Mouse (Mus musculus) liver, embryonic 11.5 days (tissue): ENCODE results near the gene Tnfsf9. TPM values are rescaled to one million over a fixed set of nuclear protein-coding genes. Genes with fewer than 3 reads are reported as not detected.
"Not testable (repeated sequence)": the region's sequence is repeated elsewhere in the genome, so short reads cannot be mapped to it uniquely, and the experiment has no call there.

ENCODE experiments used
- ATAC-seq: fragments of 200-750 bp; cut with Nextera tagmentation; replicated peaks from 2 replicates; pipeline ENCODE4 v1.8.0; 2017; ENCODE audit warnings: moderate number of reproducible peaks, mild to moderate bottlenecking, moderate TSS enrichment, moderate library complexity; ENCODE audit not compliant: low FRiP score
- DNase-seq: peaks from one replicate; pipeline ENCODE4 v3.0.0-alpha.2; 2017; ENCODE audit warnings: low spot score
- H3K27ac ChIP-seq: fragments of 300-500 bp; sonication (generic); 2 replicates; pipeline ENCODE4 v1.5.1; 2014; ENCODE audit warnings: mild to moderate bottlenecking, low read depth, low read length, control low read depth
- H3K27me3 ChIP-seq: fragments of 300-500 bp; sonication (generic); replicated peaks from 2 replicates; pipeline ENCODE4 v1.6.1; 2014; ENCODE audit warnings: low read length, mixed read lengths; ENCODE audit not compliant: control insufficient read depth, insufficient read depth
- H3K36me3 ChIP-seq: fragments of 300-500 bp; sonication (generic); 2 replicates; pipeline ENCODE4 v1.6.1; 2014; ENCODE audit warnings: mild to moderate bottlenecking, low read length, moderate library complexity, mixed read lengths; ENCODE audit not compliant: control insufficient read depth, insufficient read depth
- H3K4me1 ChIP-seq: fragments of 300-500 bp; sonication (generic); replicated peaks from 2 replicates; pipeline ENCODE4 v1.6.1; 2014; ENCODE audit warnings: low read length, mixed read lengths; ENCODE audit not compliant: control insufficient read depth, insufficient read depth
- H3K4me2 ChIP-seq: fragments of 300-500 bp; sonication (generic); 2 replicates; pipeline ENCODE4 v1.6.1; 2014; ENCODE audit warnings: mild to moderate bottlenecking, control low read depth, moderate library complexity
- H3K4me3 ChIP-seq: fragments of 300-500 bp; sonication (generic); 2 replicates; pipeline ENCODE4 v1.5.1; 2014; ENCODE audit warnings: low read depth, low read length, control low read depth
- H3K9ac ChIP-seq: fragments of 300-500 bp; sonication (generic); 2 replicates; pipeline ENCODE4 v1.6.1; 2014; ENCODE audit warnings: low read depth, low read length, control low read depth
- H3K9me3 ChIP-seq: fragments of 300-500 bp; sonication (generic); 2 replicates; pipeline ENCODE4 v1.6.1; 2016; ENCODE audit warnings: low read length, inconsistent platforms, mixed read lengths; ENCODE audit not compliant: control insufficient read depth
- WGBS: fragments of 180-500 bp; shearing (Covaris S2); extraction: QIAGEN DNeasy Blood & Tissue Kit; methylation state at CpG from one replicate; pipeline ENCODE4 v1.1.7; 2014; 5-methylcytosine and 5-hydroxymethylcytosine counted together
- polyA plus RNA-seq: library from polyadenylated mRNA; unstranded; fragments of >200 nt; fragmentation: Nextera tagmentation; extraction: Ambion mirVana; gene quantifications from 2 replicates; pipeline ENCODE4 v1.2.1, GENCODE M21; 2014

The Tnfsf9 gene
- polyA plus RNA-seq, 1 experiment from 2014 or later, result 5.4 TPM

DNA sequence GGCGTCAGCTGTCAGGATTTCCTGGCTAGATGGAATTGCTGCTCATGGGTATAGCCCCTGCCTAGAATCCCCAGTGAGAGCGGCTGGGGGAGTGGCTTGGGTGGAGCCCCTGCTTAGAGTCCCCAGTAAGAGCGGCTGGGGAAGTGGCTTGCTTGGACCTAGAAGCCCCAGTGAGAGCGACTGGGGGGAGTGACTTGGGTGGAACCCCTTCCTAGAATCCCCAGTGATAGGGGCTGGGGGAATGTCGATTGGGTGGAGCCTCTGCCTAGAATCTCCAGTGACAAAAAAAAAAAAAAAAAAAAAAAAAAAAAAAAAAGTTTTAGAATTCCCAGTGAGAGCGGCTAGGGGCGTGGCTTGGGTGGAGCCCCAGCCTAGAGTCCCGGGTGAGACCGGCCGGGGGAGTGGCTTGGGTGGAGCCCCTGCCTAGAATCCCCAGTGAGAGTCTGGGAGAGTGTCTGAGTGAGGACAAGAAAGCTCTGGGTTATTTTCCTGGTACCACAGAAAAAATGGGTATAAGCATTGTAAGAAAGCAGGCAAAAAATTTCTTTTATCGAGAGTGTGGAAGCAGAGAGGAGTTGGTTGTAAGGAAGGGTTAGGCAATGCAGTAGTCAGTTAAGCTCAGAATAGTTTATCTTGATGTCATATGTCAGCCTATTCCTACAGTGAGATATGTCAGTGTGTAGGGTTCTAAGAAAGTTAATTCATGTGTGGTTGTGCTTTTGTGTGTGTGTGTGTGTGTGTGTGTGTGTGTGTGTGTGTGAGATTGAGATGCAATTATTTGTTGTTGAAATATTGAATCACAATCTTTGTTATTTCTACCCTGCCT is 13.6 kb downstream of the Tnfsf9 start:
- no peak overlapping the region for H3K27ac ChIP-seq
- peak; percentile 61 for DNase-seq
- peaks cover 2% of the 10 kb centered on the region for H3K4me1 ChIP-seq
- no peaks in the 10 kb centered on the region for H3K9me3 ChIP-seq
- H3K4me2 ChIP-seq, result peak overlapping the region; percentile 45
- H3K36me3 ChIP-seq, result no peaks in the 10 kb centered on the region
- peaks cover 6% of the 10 kb centered on the region; the same call in 1 of the 2 replicates for H3K27me3 ChIP-seq
- H3K4me3 ChIP-seq, result no peak overlapping the region
- ATAC-seq, result peak; percentile 89
- H3K9ac ChIP-seq, result no peak overlapping the region
- 1% methylated on average over 11 of the region's 11 CpGs for WGBS

GRCm38 (mm10) chr17:57121856-57122255 is 16.7 kb downstream of the Tnfsf9 start:
- Histone ChIP-seq H3K9ac (no peak overlapping the region), H3K4me1 (peaks cover 2% of the 10 kb centered on the region), H3K4me3 (no peak overlapping the region), H3K27me3 (no peaks in the 10 kb centered on the region), H3K36me3 (no peaks in the 10 kb centered on the region), H3K27ac (no peak overlapping the region), H3K9me3 (no peaks in the 10 kb centered on the region), H3K4me2 (no peak overlapping the region)
- 77% methylated on average over 2 of the region's 2 CpGs for WGBS
- ATAC-seq (no peak), DNase-seq (no peak)

- WGBS, result 79% methylated on average over 11 of the region's 11 CpGs
- H3K4me1 ChIP-seq, result peaks cover 2% of the 10 kb centered on the region
- H3K9me3 ChIP-seq, result no peaks in the 10 kb centered on the region
- H3K4me2 ChIP-seq, result no peak overlapping the region
- ATAC-seq (no peak), DNase-seq (no peak)
- no peak overlapping the region for H3K9ac ChIP-seq
- no peak overlapping the region for H3K27ac ChIP-seq
- H3K4me3 ChIP-seq, result no peak overlapping the region
- no peaks in the 10 kb centered on the region for H3K36me3 ChIP-seq
- H3K27me3 ChIP-seq, result no peaks in the 10 kb centered on the region
Observed at GRCm38 (mm10) chr17:57123192-57124118, 18.3 kb downstream of the Tnfsf9 start.

DNA sequence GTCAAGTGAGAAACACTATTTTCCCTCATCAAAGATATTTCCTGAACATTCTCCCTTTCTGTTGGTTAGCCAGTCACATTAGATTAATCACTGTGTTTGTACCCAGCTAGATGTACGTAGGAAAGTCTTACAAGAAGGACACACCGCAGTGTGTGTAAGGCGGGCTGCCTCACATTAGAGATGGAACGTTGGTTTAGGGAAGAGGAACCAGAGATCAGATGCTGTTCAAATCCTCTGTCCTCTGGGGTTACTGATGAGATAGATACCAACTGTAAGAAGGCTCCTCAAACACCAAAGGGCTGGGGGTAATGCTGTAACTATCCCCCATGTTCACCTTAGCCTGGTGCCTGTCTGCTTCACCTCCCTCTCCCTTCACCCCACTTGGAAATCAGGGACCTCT is 19.7 kb downstream of the Tnfsf9 start:
- H3K4me2 ChIP-seq, result no peak overlapping the region
- H3K4me3 ChIP-seq, result no peak overlapping the region
- no peak for ATAC-seq
- no peaks in the 10 kb centered on the region for H3K27me3 ChIP-seq
- no peaks in the 10 kb centered on the region for H3K9me3 ChIP-seq
- H3K36me3 ChIP-seq, result no peaks in the 10 kb centered on the region
- no peaks in the 10 kb centered on the region for H3K4me1 ChIP-seq
- no peak for DNase-seq
- H3K9ac ChIP-seq, result no peak overlapping the region
- WGBS, result 77% methylated on average over 4 of the region's 4 CpGs
- no peak overlapping the region for H3K27ac ChIP-seq

- Histone ChIP-seq H3K9ac (no peak overlapping the region), H3K4me1 (no peaks in the 10 kb centered on the region), H3K4me3 (no peak overlapping the region), H3K4me2 (no peak overlapping the region), H3K9me3 (no peaks in the 10 kb centered on the region), H3K27me3 (no peaks in the 10 kb centered on the region), H3K27ac (no peak overlapping the region), H3K36me3 (no peaks in the 10 kb centered on the region)
- no peak; the same call in 1 of the 2 replicates for ATAC-seq
- DNase-seq, result no peak
- WGBS, result 63% methylated on average over 3 of the region's 3 CpGs
Observed at GRCm38 (mm10) chr17:57125853-57126622, 20.9 kb downstream of the Tnfsf9 start.

DNA sequence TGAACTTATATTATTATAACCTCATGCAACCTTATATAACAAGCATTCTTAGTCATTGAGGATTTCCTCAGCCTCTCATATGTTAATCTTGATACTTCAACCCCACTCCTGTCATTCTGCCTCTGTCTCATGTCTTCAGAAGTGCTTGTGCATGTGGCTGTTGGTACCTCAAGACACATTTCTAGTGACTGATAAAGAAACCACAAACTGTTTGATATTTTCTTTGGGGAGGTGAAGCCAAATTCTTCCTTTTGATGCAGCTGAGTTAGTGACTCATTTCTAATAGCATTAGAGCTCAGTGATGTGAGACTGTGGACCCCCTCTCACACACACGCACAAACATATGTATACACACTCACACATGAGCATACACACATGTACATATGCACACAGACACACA is 26.7 kb downstream of the Tnfsf9 start:
- Histone ChIP-seq H3K9ac (no peak overlapping the region), H3K4me3 (no peak overlapping the region), H3K36me3 (no peaks in the 10 kb centered on the region), H3K27ac (no peak overlapping the region), H3K4me1 (peaks cover 7% of the 10 kb centered on the region; the same call in 1 of the 2 replicates), H3K27me3 (no peaks in the 10 kb centered on the region), H3K9me3 (no peaks in the 10 kb centered on the region), H3K4me2 (no peak overlapping the region)
- peak; percentile 64 for ATAC-seq
- DNase-seq, result no peak
- WGBS, result 58% methylated on average over 1 of the region's 1 CpGs

- not testable (repeated sequence) for H3K36me3 ChIP-seq, H3K27ac ChIP-seq, H3K4me3 ChIP-seq, DNase-seq, H3K9me3 ChIP-seq, H3K9ac ChIP-seq, ATAC-seq, H3K4me1 ChIP-seq, H3K4me2 ChIP-seq, H3K27me3 ChIP-seq
- WGBS, result 6% methylated on average over 3 of the region's 3 CpGs
Observed at GRCm38 (mm10) chr17:57134021-57134420, 28.9 kb downstream of the Tnfsf9 start.

DNA sequence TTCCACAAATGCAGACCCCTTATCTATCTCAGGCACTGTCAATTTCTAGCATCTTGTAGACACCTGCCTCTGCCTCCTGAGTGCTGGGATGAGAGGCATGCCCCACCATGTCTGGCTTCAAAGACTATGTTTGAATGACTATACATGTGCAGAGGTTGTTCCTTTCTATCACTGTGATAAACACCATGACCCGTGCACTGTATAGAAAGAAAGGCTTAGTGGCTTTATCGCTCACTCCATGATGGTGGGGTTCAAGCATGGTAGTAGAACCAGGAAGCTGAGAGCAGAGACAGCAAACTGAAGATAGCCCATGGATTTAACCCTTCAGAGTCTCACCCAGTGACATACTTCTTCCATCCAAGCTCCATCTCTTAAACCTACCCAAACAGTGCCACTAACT is 29.6 kb downstream of the Tnfsf9 start:
- ATAC-seq (0 out of 2 replicates have a peak, but pooled peaks have one; percentile 36), DNase-seq (no peak)
- Histone ChIP-seq H3K9me3 (no peaks in the 10 kb centered on the region), H3K27ac (no peak overlapping the region), H3K4me1 (peaks cover 7% of the 10 kb centered on the region; the same call in 1 of the 2 replicates), H3K27me3 (no peaks in the 10 kb centered on the region), H3K4me2 (no peak overlapping the region), H3K4me3 (no peak overlapping the region), H3K36me3 (no peaks in the 10 kb centered on the region), H3K9ac (no peak overlapping the region)
- 48% methylated on average over 2 of the region's 2 CpGs for WGBS
